Mouse (Mus musculus): Measurements from ENCODE around the gene Efnb2. TPM values are rescaled to one million over a fixed set of nuclear protein-coding genes. Genes with fewer than 3 reads are reported as not detected.

Gene Efnb2
- polyA plus RNA-seq, 1 experiment from 2014 or later = 20.4 TPM

- Histone ChIP-seq H3K9ac (ENCODE audit: low read length) (no peak overlapping the region), H3K27me3 (ENCODE audit: control insufficient read depth, insufficient read depth, low read depth, low read length) (no peaks in the 10 kb centered on the region), H3K4me1 (replicated peaks; ENCODE audit: control insufficient read depth, insufficient read depth, low read length) (peaks cover 33% of the 10 kb centered on the region), H3K4me2 (ENCODE audit: low read depth, low read length) (no peak overlapping the region), H3K4me3 (ENCODE audit: low read length) (no peak overlapping the region), H3K27ac (ENCODE audit: low read length) (no peak overlapping the region; the same call in 1 of the 2 replicates), H3K9me3 (ENCODE audit: control insufficient read depth, low read length) (no peaks in the 10 kb centered on the region), H3K36me3 (ENCODE audit: control insufficient read depth, insufficient read depth, low read length) (peaks cover 13% of the 10 kb centered on the region)
- ATAC-seq (ENCODE audit: low read depth) = no peak
- WGBS = 69% methylated on average over 2 of the region's 2 CpGs
Observed at GRCm38 (mm10) chr8:8685517-8685916, 24.5 kb upstream of the Efnb2 start.

GRCm38 (mm10) chr8:8682697-8683096 lies 21.7 kb upstream of the Efnb2 start:
- H3K9ac ChIP-seq (ENCODE audit: low read length) = no peak overlapping the region
- no peak overlapping the region for H3K4me3 ChIP-seq (ENCODE audit: low read length)
- H3K4me2 ChIP-seq (ENCODE audit: low read depth, low read length) = no peak overlapping the region
- H3K9me3 ChIP-seq (ENCODE audit: control insufficient read depth, low read length) = no peaks in the 10 kb centered on the region
- no peak for ATAC-seq (ENCODE audit: low read depth)
- WGBS = 75% methylated on average over 3 of the region's 3 CpGs
- no peaks in the 10 kb centered on the region for H3K27me3 ChIP-seq (ENCODE audit: control insufficient read depth, insufficient read depth, low read depth, low read length)
- H3K27ac ChIP-seq (ENCODE audit: low read length) = no peak overlapping the region
- H3K36me3 ChIP-seq (ENCODE audit: control insufficient read depth, insufficient read depth, low read length) = peaks cover 31% of the 10 kb centered on the region
- peaks cover 20% of the 10 kb centered on the region for H3K4me1 ChIP-seq (replicated peaks; ENCODE audit: control insufficient read depth, insufficient read depth, low read length)

GRCm38 (mm10) chr8:8678236-8678635 lies 17.2 kb upstream of the Efnb2 start:
- no peak overlapping the region for H3K4me3 ChIP-seq (ENCODE audit: low read length)
- H3K36me3 ChIP-seq (ENCODE audit: control insufficient read depth, insufficient read depth, low read length) = peaks cover 35% of the 10 kb centered on the region
- H3K27me3 ChIP-seq (ENCODE audit: control insufficient read depth, insufficient read depth, low read depth, low read length) = no peaks in the 10 kb centered on the region
- ATAC-seq (ENCODE audit: low read depth) = no peak
- H3K4me2 ChIP-seq (ENCODE audit: low read depth, low read length) = no peak overlapping the region
- 81% methylated on average over 3 of the region's 3 CpGs for WGBS
- no peaks in the 10 kb centered on the region for H3K9me3 ChIP-seq (ENCODE audit: control insufficient read depth, low read length)
- no peaks in the 10 kb centered on the region for H3K4me1 ChIP-seq (replicated peaks; ENCODE audit: control insufficient read depth, insufficient read depth, low read length)
- no peak overlapping the region for H3K27ac ChIP-seq (ENCODE audit: low read length)
- no peak overlapping the region for H3K9ac ChIP-seq (ENCODE audit: low read length)

- Histone ChIP-seq H3K4me1 (replicated peaks; ENCODE audit: control insufficient read depth, insufficient read depth, low read length) (no peaks in the 10 kb centered on the region), H3K9ac (ENCODE audit: low read length) (no peak overlapping the region), H3K27ac (ENCODE audit: low read length) (no peak overlapping the region), H3K4me3 (ENCODE audit: low read length) (no peak overlapping the region), H3K27me3 (ENCODE audit: control insufficient read depth, insufficient read depth, low read depth, low read length) (no peaks in the 10 kb centered on the region), H3K36me3 (ENCODE audit: control insufficient read depth, insufficient read depth, low read length) (peaks cover 19% of the 10 kb centered on the region), H3K4me2 (ENCODE audit: low read depth, low read length) (no peak overlapping the region), H3K9me3 (ENCODE audit: control insufficient read depth, low read length) (no peaks in the 10 kb centered on the region)
- WGBS = 75% methylated on average over 5 of the region's 5 CpGs
- ATAC-seq (ENCODE audit: low read depth) = no peak
Observed at GRCm38 (mm10) chr8:8674864-8675263, 13.8 kb upstream of the Efnb2 start.

GRCm38 (mm10) chr8:8661759-8662138 lies 707 bp upstream of the Efnb2 start:
- peak; percentile 27 for ATAC-seq (ENCODE audit: low read depth)
- under 1% methylated on average over 23 of the region's 23 CpGs for WGBS
- Histone ChIP-seq H3K9ac (ENCODE audit: low read length) (peak overlapping the region; percentile 83), H3K36me3 (ENCODE audit: control insufficient read depth, insufficient read depth, low read length) (peaks cover 9% of the 10 kb centered on the region), H3K4me2 (ENCODE audit: low read depth, low read length) (peak overlapping the region; percentile 97), H3K4me1 (replicated peaks; ENCODE audit: control insufficient read depth, insufficient read depth, low read length) (peaks cover 19% of the 10 kb centered on the region; the same call in 1 of the 2 replicates), H3K4me3 (ENCODE audit: low read length) (peak overlapping the region; percentile 95), H3K27ac (ENCODE audit: low read length) (peak overlapping the region; percentile 96), H3K9me3 (ENCODE audit: control insufficient read depth, low read length) (no peaks in the 10 kb centered on the region), H3K27me3 (ENCODE audit: control insufficient read depth, insufficient read depth, low read depth, low read length) (no peaks in the 10 kb centered on the region)

- under 1% methylated on average over 80 of the region's 88 CpGs for whole genome bisulfite sequencing
- Histone ChIP-seq H3K9ac (ENCODE audit: low read length) (peak overlapping the region; percentile 95), H3K4me2 (ENCODE audit: low read depth, low read length) (peak overlapping the region; percentile 97), H3K9me3 (ENCODE audit: control insufficient read depth, low read length) (no peaks in the 10 kb centered on the region), H3K27me3 (ENCODE audit: control insufficient read depth, insufficient read depth, low read depth, low read length) (no peaks in the 10 kb centered on the region), H3K4me1 (replicated peaks; ENCODE audit: control insufficient read depth, insufficient read depth, low read length) (peaks cover 28% of the 10 kb centered on the region), H3K36me3 (ENCODE audit: control insufficient read depth, insufficient read depth, low read length) (peaks cover 4% of the 10 kb centered on the region; the same call in 1 of the 2 replicates), H3K27ac (ENCODE audit: low read length) (peak overlapping the region; percentile 62), H3K4me3 (ENCODE audit: low read length) (peak overlapping the region; percentile 95)
- ATAC-seq (ENCODE audit: low read depth) = peak; percentile 45
Observed at GRCm38 (mm10) chr8:8660307-8661098, 539 bp downstream of the Efnb2 start.

GRCm38 (mm10) chr8:8659503-8660306 lies 1.3 kb downstream of the Efnb2 start:
- ATAC-seq (ENCODE audit: low read depth) = no peak
- H3K27ac ChIP-seq (ENCODE audit: low read length) = peak overlapping the region; percentile 62
- peak overlapping the region; percentile 97 for H3K4me2 ChIP-seq (ENCODE audit: low read depth, low read length)
- H3K9ac ChIP-seq (ENCODE audit: low read length) = peak overlapping the region; percentile 95
- H3K4me3 ChIP-seq (ENCODE audit: low read length) = peak overlapping the region; percentile 95
- under 1% methylated on average over 53 of the region's 53 CpGs for WGBS
- no peaks in the 10 kb centered on the region for H3K9me3 ChIP-seq (ENCODE audit: control insufficient read depth, low read length)
- H3K27me3 ChIP-seq (ENCODE audit: control insufficient read depth, insufficient read depth, low read depth, low read length) = no peaks in the 10 kb centered on the region
- peaks cover 34% of the 10 kb centered on the region for H3K4me1 ChIP-seq (replicated peaks; ENCODE audit: control insufficient read depth, insufficient read depth, low read length)
- H3K36me3 ChIP-seq (ENCODE audit: control insufficient read depth, insufficient read depth, low read length) = peaks cover 4% of the 10 kb centered on the region; the same call in 1 of the 2 replicates

- Histone ChIP-seq H3K27ac (ENCODE audit: low read length) (peak overlapping the region; percentile 26), H3K4me3 (ENCODE audit: low read length) (peak overlapping the region; percentile 95), H3K27me3 (ENCODE audit: control insufficient read depth, insufficient read depth, low read depth, low read length) (no peaks in the 10 kb centered on the region), H3K4me1 (replicated peaks; ENCODE audit: control insufficient read depth, insufficient read depth, low read length) (peaks cover 42% of the 10 kb centered on the region), H3K9ac (ENCODE audit: low read length) (peak overlapping the region; percentile 95), H3K36me3 (ENCODE audit: control insufficient read depth, insufficient read depth, low read length) (no peaks in the 10 kb centered on the region), H3K9me3 (ENCODE audit: control insufficient read depth, low read length) (no peaks in the 10 kb centered on the region), H3K4me2 (ENCODE audit: low read depth, low read length) (peak overlapping the region; percentile 97)
- 4% methylated on average over 19 of the region's 19 CpGs for WGBS
- ATAC-seq (ENCODE audit: low read depth) = peak; percentile 62
Observed at GRCm38 (mm10) chr8:8658426-8659224, 2.4 kb downstream of the Efnb2 start.
